Mouse (Mus musculus) neural tube, embryonic 11.5 days (tissue): ENCODE measurements around the gene Vps50. TPM values are rescaled to one million over a fixed set of nuclear protein-coding genes. Genes with fewer than 3 reads are reported as not detected.
"Not testable (repeated sequence)": the region's sequence is repeated elsewhere in the genome, so short reads cannot be mapped to it uniquely, and the experiment has no call there.

Experiments
- ATAC-seq: fragments of 200-750 bp; cut with Nextera tagmentation; 2 replicates; pipeline ENCODE4 v1.8.0; 2017; ENCODE audit warnings: moderate number of reproducible peaks, mild to moderate bottlenecking, moderate TSS enrichment, moderate library complexity; ENCODE audit not compliant: insufficient read depth, low FRiP score, low TSS enrichment
- DNase-seq: peaks from one replicate; pipeline ENCODE4 v3.0.0-alpha.2; 2015; ENCODE audit warnings: low spot score
- H3K27ac ChIP-seq: fragments of 300-500 bp; sonication (generic); 2 replicates; pipeline ENCODE4 v1.5.1; 2014; ENCODE audit warnings: low read depth, mild to moderate bottlenecking, low read length
- H3K27me3 ChIP-seq: fragments of 300-500 bp; sonication (generic); 2 replicates; pipeline ENCODE4 v1.6.1; 2014; ENCODE audit warnings: mild to moderate bottlenecking, low read length, mixed read lengths; ENCODE audit not compliant: control insufficient read depth, insufficient read depth
- H3K36me3 ChIP-seq: fragments of 300-500 bp; sonication (generic); 2 replicates; pipeline ENCODE4 v1.6.1; 2014; ENCODE audit warnings: mild to moderate bottlenecking, low read length, moderate library complexity, mixed read lengths; ENCODE audit not compliant: control insufficient read depth, insufficient read depth
- H3K4me1 ChIP-seq: fragments of 300-500 bp; sonication (generic); 2 replicates; pipeline ENCODE4 v1.6.1; 2014; ENCODE audit warnings: low read length, mixed read lengths; ENCODE audit not compliant: control insufficient read depth, insufficient read depth
- H3K4me2 ChIP-seq: fragments of 300-500 bp; sonication (generic); 2 replicates; pipeline ENCODE4 v1.6.1; 2014; ENCODE audit warnings: low read depth, mild to moderate bottlenecking, moderate library complexity
- H3K4me3 ChIP-seq: fragments of 300-500 bp; sonication (generic); 2 replicates; pipeline ENCODE4 v1.5.1; 2014; ENCODE audit warnings: low read depth, low read length
- H3K9ac ChIP-seq: fragments of 300-500 bp; sonication (generic); 2 replicates; pipeline ENCODE4 v1.6.1; 2014; ENCODE audit warnings: mild to moderate bottlenecking, low read length
- H3K9me3 ChIP-seq: fragments of 300-500 bp; sonication (generic); 2 replicates; pipeline ENCODE4 v1.6.1; 2016; ENCODE audit warnings: low read length; ENCODE audit not compliant: control insufficient read depth
- WGBS: fragments of 180-500 bp; shearing (Covaris S2); extraction: QIAGEN DNeasy Blood & Tissue Kit; methylation state at CpG from one replicate; pipeline ENCODE4 v1.1.7; 2014; 5-methylcytosine and 5-hydroxymethylcytosine counted together
- polyA plus RNA-seq: library from polyadenylated mRNA; unstranded; fragments of >200 nt; fragmentation: Nextera tagmentation; extraction: Ambion mirVana; gene quantifications from 2 replicates; pipeline ENCODE4 v1.2.1, GENCODE M21; 2014

Gene Vps50
- polyA plus RNA-seq, 1 experiment from 2014 or later: 41.8 TPM

DNA sequence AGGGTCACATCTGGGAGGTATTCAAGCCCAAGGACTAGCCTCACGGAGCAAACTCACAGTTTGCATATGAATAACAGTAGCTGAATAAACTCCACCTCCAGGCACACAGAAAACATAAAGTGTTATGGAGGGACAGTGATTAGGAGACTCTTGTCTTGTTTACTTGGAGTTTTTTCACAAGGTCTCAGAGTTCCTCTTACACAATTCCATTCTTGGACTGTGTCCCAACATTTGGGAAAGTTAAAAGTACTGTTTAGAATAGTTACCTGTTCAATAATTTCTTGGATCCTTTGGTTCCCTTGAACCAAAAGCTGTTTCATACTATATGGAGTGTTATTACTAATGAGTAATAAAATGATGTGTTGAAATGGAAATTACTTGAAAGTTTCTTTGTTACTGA lies 46.8 kb downstream of the Vps50 start:
- H3K4me3 ChIP-seq: no peak overlapping the region
- H3K9ac ChIP-seq: no peak overlapping the region
- H3K4me1 ChIP-seq: no peaks in the 10 kb centered on the region
- no peak overlapping the region for H3K27ac ChIP-seq
- WGBS: 61% methylated on average over 1 of the region's 1 CpGs
- no peaks in the 10 kb centered on the region for H3K36me3 ChIP-seq
- ATAC-seq (no peak), DNase-seq (no peak)
- no peaks in the 10 kb centered on the region for H3K9me3 ChIP-seq
- no peak overlapping the region for H3K4me2 ChIP-seq
- no peaks in the 10 kb centered on the region for H3K27me3 ChIP-seq

DNA sequence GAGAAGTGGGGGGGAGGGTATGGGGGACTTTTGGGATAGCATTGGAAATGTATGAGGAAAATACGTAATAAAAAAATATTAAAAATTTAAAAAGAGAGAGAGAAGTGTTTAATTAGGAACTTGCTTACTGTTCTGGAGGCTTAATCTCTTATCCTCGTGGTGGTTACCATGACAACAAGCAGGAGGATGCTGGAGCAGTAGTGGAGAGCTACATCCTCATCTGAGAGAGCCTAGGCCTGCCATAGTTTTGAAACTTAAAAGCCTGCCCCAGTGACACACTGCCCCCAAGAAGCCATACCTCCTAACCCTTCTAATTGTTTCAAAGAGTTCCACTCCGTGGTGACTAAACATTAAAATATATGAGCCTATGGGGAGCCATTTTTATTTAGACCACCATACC lies 50.8 kb downstream of the Vps50 start:
- Histone ChIP-seq H3K4me1 (no peaks in the 10 kb centered on the region), H3K4me2 (no peak overlapping the region), H3K9me3 (no peaks in the 10 kb centered on the region), H3K27me3 (no peaks in the 10 kb centered on the region), H3K27ac (no peak overlapping the region), H3K4me3 (no peak overlapping the region), H3K36me3 (no peaks in the 10 kb centered on the region), H3K9ac (no peak overlapping the region)
- ATAC-seq: no peak
- WGBS: 84% methylated on average over 3 of the region's 3 CpGs
- DNase-seq: no peak

DNA sequence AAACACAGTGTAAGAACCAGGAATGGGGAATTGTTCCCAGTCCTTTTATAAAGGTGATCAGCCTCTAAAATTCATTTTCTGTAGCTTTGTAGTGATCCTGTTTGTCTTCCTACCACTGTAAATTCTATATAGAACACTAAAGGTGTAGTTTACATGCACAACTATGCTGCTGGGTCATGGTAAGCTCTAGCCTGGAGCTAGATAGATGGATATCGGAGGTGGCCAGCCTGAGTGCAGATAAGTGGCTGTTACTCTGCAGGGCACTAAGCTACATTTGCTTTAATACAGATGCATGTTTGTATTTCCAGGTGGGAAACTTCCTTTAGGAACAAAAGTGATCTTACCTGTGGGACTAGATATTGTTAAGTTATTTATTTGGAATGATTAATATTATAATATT lies 51.8 kb downstream of the Vps50 start:
- ATAC-seq: no peak
- Histone ChIP-seq H3K4me1 (no peaks in the 10 kb centered on the region), H3K4me2 (no peak overlapping the region), H3K27me3 (no peaks in the 10 kb centered on the region), H3K27ac (no peak overlapping the region), H3K9ac (no peak overlapping the region), H3K4me3 (no peak overlapping the region), H3K36me3 (no peaks in the 10 kb centered on the region), H3K9me3 (no peaks in the 10 kb centered on the region)
- no peak for DNase-seq
- 91% methylated on average over 1 of the region's 1 CpGs for WGBS

DNA sequence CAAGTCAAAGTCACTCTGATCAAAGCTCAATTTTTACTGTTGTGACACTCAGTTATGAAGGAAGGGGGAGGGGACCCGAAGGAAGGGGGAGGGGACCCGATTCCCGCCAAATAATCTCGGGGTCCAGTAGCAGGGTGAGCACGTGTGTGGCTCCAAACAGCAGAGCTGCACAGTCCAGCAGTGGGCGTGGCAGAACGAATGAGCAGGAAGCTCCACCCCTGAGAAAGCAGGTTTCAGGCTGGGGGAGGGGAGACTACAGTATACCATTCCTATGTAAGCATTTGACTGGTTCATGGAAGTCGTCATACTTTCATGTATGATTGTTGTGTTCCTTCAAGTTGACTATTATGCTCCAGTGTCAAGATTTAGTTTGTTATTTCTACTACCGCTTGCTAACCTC lies 54.5 kb downstream of the Vps50 start:
- H3K9me3 ChIP-seq, H3K27me3 ChIP-seq, H3K9ac ChIP-seq, H3K4me2 ChIP-seq, DNase-seq, ATAC-seq, H3K27ac ChIP-seq, H3K4me3 ChIP-seq, H3K36me3 ChIP-seq, H3K4me1 ChIP-seq: not testable (repeated sequence)
- WGBS: 89% methylated on average over 9 of the region's 9 CpGs

DNA sequence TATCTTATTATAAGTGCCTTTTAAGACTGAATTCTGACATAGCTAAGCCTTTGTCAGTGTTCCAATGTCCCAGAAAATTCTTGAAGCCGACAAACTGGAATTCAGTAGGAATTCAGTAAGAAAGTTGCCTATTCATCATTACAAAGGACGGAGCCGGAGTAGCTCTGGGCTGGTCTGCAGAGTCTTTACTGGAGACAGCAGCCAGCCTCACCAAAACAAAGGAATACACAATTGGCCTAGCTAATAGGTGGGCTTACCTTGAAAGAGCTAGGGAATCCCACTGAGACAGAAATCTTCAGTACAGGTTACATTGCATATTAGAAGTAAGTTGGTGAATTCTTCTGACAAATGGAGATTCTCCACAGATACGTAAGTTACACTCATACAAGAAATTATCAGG lies 59.0 kb downstream of the Vps50 start:
- H3K9ac ChIP-seq: no peak overlapping the region
- H3K27me3 ChIP-seq: no peaks in the 10 kb centered on the region
- no peaks in the 10 kb centered on the region for H3K9me3 ChIP-seq
- H3K4me3 ChIP-seq: no peak overlapping the region
- H3K4me2 ChIP-seq: no peak overlapping the region
- H3K4me1 ChIP-seq: no peaks in the 10 kb centered on the region
- 97% methylated on average over 4 of the region's 4 CpGs for WGBS
- no peaks in the 10 kb centered on the region for H3K36me3 ChIP-seq
- DNase-seq (no peak), ATAC-seq (no peak)
- no peak overlapping the region for H3K27ac ChIP-seq

DNA sequence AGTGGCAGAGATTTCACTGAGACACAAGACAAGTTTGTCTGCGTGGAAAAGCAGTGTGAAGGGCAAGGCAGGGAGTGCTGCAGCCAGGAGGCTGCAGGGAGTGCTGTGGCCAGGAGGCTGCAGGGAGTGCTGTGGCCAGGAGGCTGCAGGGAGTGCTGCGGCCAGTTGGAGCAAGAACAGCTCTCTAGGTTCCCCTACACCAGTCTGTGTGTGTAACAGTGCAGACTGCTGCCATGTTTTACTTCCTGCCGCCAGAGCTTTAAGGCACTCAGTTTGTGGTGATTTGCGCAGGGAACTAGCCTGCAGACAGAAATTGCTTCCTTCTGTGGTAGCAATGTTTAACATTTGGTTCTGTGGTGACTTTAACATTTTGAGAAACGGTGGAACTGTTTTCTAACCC lies 61.8 kb downstream of the Vps50 start:
- no peak overlapping the region for H3K9ac ChIP-seq
- no peak overlapping the region for H3K4me3 ChIP-seq
- no peak overlapping the region for H3K4me2 ChIP-seq
- DNase-seq: no peak
- ATAC-seq: no peak
- H3K9me3 ChIP-seq: no peaks in the 10 kb centered on the region
- no peak overlapping the region for H3K27ac ChIP-seq
- H3K36me3 ChIP-seq: no peaks in the 10 kb centered on the region
- H3K27me3 ChIP-seq: no peaks in the 10 kb centered on the region
- 75% methylated on average over 5 of the region's 5 CpGs for WGBS
- no peaks in the 10 kb centered on the region for H3K4me1 ChIP-seq

DNA sequence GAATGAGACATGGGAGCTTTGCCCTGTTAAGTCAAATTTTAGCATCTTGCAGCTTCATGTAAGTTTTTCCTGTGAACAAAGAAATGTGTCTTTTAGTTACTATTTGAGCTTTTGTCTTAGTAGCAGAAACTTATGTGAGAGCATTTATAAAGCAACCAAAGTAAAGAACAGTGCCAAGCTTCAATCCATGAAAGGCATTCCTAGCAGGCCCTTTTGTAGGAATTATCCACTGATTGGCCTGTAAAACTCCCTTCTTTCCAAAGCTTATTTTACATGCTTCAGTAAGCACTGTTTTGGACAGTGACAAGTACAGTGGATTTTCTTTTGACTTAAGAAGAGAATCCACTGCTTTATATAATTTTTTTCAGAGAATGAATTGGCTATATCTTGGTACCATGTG lies 64.1 kb downstream of the Vps50 start:
- no peak for DNase-seq
- Histone ChIP-seq H3K27ac (no peak overlapping the region), H3K4me2 (no peak overlapping the region), H3K9ac (no peak overlapping the region), H3K4me3 (no peak overlapping the region), H3K27me3 (no peaks in the 10 kb centered on the region), H3K9me3 (no peaks in the 10 kb centered on the region), H3K4me1 (no peaks in the 10 kb centered on the region), H3K36me3 (no peaks in the 10 kb centered on the region)
- ATAC-seq: no peak

DNA sequence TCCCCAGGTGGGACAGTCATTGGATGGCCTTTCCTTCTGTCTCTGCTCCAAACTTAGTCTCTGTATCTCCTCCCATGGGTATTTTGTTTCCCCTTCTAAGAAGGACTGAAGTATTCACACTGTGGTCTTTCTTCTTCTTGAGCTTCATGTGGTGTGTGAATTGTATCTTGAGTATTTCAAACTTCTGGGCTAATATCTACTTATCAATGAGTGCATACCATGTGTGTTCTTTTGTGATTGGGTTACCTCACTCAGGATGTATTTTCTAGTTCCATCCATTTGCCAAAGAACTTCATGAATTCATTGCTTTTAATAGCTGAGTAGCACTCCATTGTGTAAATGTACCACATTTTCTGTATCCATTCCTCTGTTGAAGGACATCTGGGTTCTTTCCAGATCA lies 65.9 kb downstream of the Vps50 start:
- H3K9me3 ChIP-seq, H3K27me3 ChIP-seq, ATAC-seq, H3K9ac ChIP-seq, H3K4me2 ChIP-seq, DNase-seq, H3K36me3 ChIP-seq, H3K27ac ChIP-seq, H3K4me3 ChIP-seq, H3K4me1 ChIP-seq: not testable (repeated sequence)

DNA sequence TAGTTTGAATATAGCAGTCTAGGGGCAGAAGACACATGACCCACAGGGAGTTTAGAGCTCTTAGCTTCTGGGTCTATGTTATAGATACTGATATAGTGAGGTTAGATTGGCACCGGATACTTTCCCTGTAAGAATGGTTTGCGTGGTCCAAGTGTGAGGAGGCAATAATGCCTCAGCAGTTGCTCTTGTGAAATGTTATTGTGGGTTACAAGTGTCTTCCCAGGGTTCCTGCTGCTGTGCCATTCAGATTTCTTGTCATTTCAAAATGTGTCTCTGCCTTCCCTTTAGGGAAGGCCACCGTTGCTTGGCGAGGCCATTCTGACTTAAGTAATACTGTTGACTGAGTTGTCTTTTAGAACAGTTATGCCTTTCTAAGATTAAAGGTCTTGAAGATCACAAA lies 66.8 kb downstream of the Vps50 start:
- WGBS: 96% methylated on average over 4 of the region's 4 CpGs
- DNase-seq: no peak
- H3K36me3 ChIP-seq: no peaks in the 10 kb centered on the region
- no peak overlapping the region for H3K4me2 ChIP-seq
- H3K27me3 ChIP-seq: no peaks in the 10 kb centered on the region
- no peaks in the 10 kb centered on the region for H3K9me3 ChIP-seq
- no peak for ATAC-seq
- H3K4me1 ChIP-seq: no peaks in the 10 kb centered on the region
- H3K9ac ChIP-seq: no peak overlapping the region
- no peak overlapping the region for H3K4me3 ChIP-seq
- no peak overlapping the region for H3K27ac ChIP-seq
